Mouse (Mus musculus) brown adipose tissue, adult 24 weeks (tissue): ENCODE data around the gene Vmp1. TPM values are rescaled to one million over a fixed set of nuclear protein-coding genes. Genes with fewer than 3 reads are reported as not detected.

ENCODE experiments used
- H3K27ac ChIP-seq: fragments of 200-500 bp; replicated peaks from 2 replicates; pipeline ENCODE4 v1.5.1; 2012; ENCODE audit warnings: low read depth, mild to moderate bottlenecking, low read length
- H3K4me1 ChIP-seq: fragments of 200-500 bp; 2 replicates; pipeline ENCODE4 v1.6.1; 2012; ENCODE audit warnings: low read length, mixed read lengths; ENCODE audit not compliant: control insufficient read depth, insufficient read depth, insufficient read length
- H3K4me3 ChIP-seq: fragments of 200-500 bp; 2 replicates; pipeline ENCODE4 v1.5.1; 2012; ENCODE audit warnings: low read depth, mild to moderate bottlenecking, low read length, moderate library complexity; ENCODE audit not compliant: insufficient read depth
- polyA plus RNA-seq: library from polyadenylated mRNA; stranded (reverse); fragments of >200 nt; gene quantifications from 2 replicates; pipeline ENCODE4 v1.2.4, GENCODE M21; 2012; ENCODE audit not compliant: missing spikeins, insufficient read depth, insufficient read length

Vmp1 gene
- polyA plus RNA-seq, 1 experiment = 62.6 TPM

DNA sequence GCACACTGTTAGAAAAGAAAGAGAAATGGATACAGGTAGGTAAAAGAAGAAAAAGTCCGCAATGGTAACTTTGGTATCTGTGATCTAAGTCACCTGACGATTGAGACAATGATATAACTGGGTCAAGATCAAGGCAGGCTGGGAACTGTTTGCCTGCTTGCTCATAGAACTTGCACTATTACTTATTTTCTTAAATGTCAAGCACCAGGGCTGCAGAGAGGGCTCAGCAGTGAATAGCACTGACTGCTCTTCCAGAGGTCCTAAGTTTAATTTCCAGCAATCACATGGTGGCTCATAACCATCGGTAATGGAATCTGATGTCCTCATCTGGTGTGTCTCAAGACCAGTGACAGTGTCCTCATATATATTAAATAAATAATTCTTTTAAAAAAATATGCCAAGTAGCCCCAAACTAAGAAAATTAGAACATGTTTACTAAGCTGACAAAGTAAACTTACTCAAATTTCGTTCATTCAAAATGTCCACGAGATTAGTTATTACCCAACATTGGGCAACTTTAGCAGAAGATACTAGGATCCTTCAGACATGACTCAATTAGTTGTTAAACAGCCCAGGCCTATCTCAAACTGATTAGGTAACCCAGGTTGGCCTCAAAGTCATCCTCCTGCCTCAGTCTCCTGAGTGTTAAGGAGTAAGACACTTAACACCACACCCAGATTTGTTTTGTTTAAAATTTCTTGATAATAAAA is 149.3 kb downstream of the Vmp1 start:
- Histone ChIP-seq H3K27ac (no peak overlapping the region), H3K4me3 (no peak overlapping the region), H3K4me1 (peaks cover 2% of the 10 kb centered on the region; the same call in 1 of the 2 replicates)

Other genes starting within 250 kb of the Vmp1 start
- 29.9 and 34.6 TPM in 2 replicates for gene Rnft1, start 199.2 kb downstream of the Vmp1 start, polyA plus RNA-seq
- 42.7 and 44.0 TPM in 2 replicates for gene Rps6kb1, start 139.0 kb downstream of the Vmp1 start, polyA plus RNA-seq
- gene Tubd1, start 138.8 kb downstream of the Vmp1 start, polyA plus RNA-seq = 7.5 and 9.3 TPM in 2 replicates
- gene Ptrh2, start 149 bp upstream of the Vmp1 start, polyA plus RNA-seq = 11.9 and 15.9 TPM in 2 replicates
- gene Cltc, start 73.7 kb upstream of the Vmp1 start, polyA plus RNA-seq = 106 and 155 TPM in 2 replicates
- 18.5 and 20.4 TPM in 2 replicates for gene Dhx40, start 123.9 kb upstream of the Vmp1 start, polyA plus RNA-seq